Mouse (Mus musculus) right cerebral cortex, postnatal 4 days (tissue): ENCODE results near the gene Inka2.
"Not testable (repeated sequence)": the region's sequence is repeated elsewhere in the genome, so short reads cannot be mapped to it uniquely, and the experiment has no call there.

Experiments
- DNase-seq: peaks from one replicate; pipeline ENCODE4 v3.0.0-alpha.2; 2022

Inka2 gene

DNA sequence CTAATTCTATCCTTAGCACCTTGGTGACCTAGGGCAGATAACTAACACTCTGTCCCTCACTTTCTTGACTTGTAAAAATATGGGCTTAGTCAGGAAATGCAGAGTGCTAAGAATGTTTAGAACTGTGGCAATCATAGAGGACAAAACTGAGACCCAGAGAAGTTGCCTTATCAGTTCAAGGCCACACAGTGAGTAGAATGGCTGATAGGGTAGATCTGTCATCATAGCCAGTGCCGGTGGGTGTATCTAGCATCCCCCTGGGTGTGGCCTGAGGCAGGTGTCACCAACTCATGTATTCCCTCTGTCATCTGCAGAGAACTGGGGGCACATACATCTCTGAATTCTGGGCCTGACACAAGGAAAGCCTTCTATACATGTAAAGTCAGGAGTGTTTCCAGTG is 6.1 kb upstream of the Inka2 start:
- DNase-seq: no peak

DNA sequence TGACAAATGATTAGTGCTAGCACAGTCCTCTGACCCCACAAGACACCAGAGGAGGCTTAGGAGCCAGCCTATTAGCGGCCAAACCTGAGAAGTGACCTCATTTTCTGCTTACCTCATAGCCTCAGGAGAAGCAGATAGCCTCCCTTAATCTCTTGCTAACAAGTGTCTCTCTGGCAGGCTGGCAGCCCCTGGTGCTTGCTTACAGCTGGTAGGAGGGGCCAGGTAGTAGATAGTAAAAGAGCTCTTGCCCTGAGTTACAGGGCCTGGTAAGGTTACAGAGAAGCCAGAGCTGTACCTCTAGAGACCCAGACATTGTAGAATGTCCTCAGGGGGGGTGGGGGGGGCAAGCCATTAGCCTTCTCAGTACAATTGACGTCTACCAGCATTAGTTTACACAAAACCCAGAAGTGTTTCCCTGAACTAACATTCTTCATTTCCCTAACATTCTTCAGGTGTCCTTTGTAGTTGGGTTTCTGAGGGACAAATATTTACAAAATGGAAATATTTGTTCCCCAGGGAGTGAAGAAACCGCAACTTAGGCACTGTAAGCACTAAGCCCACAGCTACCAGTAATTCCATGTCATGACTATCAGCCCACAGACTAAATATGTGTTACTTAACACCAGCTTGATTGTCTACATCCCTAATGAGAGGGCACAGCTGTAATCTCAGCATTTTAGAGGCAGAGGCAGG is 5.0 kb upstream of the Inka2 start:
- DNase-seq: no peak

DNA sequence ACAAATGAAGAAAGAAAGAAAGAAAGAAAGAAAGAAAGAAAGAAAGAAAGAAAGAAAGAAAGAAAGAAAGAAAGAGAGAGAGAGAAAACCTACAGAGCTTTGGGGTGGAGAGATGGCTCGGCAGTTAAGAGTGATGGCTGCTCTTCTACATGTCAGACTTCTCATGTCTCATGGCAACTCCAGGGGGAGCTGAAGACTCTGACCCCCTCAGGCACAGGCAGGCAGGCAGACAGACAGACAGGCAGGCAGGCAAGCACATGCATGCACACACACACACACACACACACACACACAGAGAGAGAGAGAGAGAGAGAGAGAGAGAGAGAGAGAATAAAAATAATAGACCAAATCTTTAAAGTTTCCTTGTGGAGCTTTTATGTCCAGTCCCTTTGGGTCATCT is 3.6 kb upstream of the Inka2 start:
- DNase-seq: not testable (repeated sequence)

DNA sequence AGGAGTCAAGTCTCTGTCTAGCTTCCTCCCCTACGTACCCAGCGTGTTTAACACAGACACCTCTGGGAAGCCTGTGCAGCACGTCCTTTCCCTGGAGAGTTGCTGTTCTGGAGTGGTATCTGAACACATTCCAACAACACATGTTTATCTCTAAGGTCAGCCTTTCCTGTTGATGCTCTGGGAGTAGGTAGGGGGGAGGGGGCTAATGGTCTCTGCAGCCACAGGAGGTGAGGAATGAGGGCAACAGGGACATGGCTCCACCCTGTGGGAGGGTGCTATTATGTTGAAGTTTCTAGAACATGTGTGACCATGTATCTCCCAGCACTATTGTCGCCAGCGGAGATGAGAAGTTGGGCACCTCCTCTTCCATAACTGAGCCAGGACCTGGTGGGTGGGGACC is 3.0 kb upstream of the Inka2 start:
- no peak for DNase-seq

DNA sequence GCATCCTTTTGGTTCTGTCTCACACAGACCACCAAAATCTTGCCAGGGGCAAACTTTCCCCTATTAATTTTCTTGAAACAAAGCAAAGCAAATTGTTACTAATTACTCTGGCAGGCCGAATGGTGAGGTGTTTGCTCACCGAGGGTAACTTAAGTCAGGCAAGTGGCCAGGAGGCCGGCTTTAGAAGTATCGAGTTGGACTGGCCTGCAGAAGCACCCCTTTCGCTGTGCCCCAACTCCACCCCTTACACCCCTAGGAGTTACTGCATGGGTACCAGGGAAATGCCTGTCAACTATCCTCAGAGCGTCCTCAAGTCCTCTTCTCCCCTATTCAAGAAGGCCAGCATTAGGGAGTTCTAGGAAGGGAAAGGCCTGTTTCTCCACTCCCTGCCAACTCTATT is 828 bp upstream of the Inka2 start:
- DNase-seq: no peak

DNA sequence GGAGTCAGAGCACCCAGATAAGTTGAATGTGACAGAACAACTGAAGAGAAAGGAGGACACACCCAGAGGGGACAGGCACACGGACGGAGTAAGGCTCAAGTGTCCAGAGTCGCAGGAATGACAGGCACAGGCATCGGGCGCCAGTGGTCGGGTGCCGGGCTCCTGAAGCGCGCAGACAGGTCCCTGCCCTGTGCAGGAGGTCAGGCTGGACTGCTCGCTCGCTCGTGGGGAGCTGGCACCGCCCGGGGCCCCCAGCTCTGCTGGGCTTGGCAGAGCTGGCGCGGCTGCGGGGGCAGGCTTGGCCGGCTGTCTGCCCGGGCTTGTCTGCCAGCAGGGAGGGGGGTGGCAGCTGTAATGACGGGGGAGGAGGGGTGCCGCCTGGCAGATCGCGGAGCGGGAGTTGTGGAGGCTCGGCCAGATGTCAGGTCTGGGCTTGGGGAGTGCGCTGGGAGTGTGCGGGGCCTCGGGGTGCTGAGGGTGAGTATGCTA is 706 bp downstream of the Inka2 start:
- peak; percentile 69 for DNase-seq

DNA sequence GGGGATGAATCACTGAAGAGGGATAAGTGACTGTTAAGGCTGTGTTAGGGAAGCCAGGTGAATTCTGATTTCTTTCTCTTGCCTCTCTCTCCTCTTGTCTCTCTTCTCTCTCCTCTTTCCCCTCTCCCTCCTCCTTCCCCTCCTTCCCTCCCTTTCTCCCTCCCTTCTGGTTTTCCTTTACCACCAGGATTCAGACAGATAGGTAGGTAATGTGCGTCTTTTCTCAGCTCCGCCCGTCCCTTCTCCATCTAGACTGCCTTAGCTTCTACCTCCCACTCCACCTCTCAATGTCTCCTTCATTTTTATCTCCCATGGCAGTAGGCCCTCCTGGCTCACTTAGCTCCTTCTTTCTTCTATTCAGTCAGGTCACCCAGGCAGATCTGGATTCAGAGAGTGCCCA is 1.2 kb downstream of the Inka2 start:
- DNase-seq: no peak

DNA sequence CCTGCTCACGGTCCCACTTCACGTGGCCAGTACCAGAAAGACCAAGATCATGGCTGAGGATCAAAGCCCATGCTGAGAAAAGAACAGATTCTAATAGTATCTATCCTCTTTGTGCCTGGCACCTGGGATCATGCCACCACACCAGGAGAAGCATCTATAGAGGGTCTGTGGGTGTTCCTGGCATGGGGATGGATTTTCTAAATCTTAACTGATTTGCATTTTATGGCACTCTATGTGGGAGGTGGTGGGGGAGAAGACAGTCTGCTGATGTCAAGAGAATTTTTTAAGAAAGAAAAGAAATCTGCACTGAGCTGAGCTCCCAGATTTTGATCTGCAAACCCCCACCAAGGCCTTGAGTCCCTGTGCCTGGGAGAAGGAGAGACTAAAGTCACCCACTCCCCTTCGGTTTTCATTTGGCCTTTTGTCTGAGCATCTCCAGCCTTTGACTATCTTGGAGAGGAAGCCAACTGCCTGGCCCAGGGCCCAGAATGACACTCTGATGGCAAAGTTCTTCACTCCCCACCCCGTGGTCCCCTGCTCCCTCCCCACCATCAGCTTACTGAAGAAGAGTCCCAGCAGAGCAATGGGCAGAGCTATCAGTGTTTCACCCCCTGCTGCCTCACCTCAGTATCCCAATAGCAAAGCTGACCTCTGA is 2.1 kb downstream of the Inka2 start:
- peak; percentile 39 for DNase-seq

DNA sequence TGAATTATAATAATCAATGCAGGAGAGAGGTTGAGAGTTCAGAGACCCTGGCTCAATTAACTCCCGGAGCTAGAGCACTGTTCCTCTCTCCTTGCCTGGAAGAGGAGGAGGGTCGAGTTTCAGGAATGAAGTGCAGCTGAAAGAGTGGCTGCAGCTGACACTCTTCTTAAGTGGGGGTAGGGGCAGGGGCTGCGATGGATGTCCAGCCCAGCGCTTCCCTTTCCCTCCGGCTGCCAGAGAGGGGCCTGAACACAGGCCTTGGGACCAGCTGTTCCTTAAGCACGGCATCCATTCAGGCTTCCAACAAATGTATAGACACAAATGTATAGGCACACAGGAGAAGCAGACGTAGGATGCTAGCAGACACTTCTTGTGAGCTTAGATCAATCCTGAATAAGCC is 3.2 kb downstream of the Inka2 start:
- DNase-seq: no peak

DNA sequence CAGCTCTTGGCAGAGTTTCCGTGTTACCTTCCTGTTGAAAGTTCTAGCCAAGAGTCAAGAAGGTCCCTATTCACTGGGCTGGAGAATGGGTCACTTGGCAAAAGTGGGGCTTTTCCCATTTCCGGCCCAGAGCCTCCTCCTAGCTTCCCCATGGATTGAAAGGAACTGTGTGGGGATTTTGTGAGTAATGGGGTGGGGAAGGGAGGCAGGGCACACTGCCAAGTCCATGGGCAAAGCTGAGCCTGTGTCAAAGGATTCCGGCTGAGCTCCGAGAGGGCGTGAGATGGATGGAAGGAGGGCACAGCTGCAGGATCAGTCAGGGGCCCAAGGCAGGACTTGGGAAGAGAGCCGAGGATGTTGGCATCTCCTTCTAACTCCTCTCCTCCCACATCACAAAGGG is 5.8 kb downstream of the Inka2 start:
- DNase-seq: peak; percentile 65

DNA sequence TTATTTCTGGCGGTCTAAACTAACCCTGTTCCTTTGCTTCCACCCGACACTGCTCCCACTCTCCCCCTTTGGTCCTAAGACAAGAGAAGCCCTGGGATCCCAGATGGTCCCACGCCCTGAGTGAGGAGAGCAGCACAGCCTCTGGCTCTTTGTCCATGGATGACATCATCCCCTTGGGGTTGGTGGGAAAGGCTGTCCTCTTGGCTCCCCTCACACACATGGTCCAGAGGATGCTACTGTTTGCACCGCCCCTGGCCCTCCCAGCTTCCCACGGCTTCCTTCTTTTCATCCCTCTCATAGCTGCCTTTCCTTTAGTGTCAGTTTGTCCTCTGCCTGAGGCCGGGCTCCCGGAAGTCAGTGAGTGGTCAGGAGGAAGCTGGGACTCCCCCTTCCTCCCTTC is 7.3 kb downstream of the Inka2 start:
- no peak for DNase-seq

DNA sequence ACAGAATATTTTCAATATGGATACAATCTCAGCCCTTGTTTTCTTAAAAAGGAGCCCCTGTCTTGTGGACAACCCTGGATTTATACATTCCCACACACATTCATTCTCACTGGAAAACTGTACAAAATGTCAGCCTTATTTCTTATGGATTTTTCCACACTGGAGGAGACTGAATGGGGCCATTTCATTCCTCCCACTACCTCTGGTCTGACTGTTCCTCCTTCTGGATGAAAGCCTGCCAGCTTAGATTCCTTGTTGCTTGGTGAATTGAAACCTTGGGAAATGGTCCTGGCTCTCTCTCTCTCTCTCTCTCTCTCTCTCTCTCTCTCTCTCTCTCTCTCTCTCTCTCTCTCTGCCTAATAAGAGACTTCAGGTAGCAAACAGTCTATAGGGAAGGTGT is 8.4 kb downstream of the Inka2 start:
- DNase-seq: no peak

DNA sequence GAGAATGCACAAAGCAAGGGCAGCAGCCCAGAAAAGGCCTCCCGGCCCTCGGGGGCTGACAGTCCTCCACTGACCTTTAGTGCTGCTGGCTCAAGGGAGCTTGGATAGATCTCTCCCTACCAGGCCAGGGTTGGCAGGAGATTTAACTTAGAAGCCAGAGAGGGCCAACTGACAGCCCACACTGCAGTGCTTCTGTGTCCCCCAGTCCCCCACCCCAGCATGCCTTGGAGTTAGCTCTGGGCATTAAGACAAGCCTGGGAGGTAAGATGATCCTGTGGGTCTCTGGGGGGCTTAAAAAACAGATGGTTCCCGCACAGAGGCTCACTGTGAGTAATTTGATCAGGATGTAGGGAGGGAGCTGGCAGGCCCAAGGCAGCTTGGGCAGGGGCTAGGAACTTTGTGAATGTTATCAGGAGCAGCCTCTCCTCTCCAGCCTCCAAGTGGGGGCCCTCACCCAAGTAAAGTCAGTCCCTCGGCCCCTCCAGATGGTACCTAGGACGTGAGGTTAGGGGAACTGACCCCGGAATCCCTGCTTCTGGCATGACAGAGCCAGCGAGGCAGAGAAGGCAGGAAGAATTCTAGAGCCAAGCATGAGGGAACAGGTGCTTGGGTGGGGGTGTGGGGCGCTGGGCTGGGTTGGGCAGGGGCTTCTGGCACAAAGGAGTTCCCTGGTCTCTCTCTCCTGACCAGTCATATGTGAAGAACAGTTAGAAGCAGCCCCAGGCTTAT is 9.9 kb downstream of the Inka2 start:
- DNase-seq: no peak

DNA sequence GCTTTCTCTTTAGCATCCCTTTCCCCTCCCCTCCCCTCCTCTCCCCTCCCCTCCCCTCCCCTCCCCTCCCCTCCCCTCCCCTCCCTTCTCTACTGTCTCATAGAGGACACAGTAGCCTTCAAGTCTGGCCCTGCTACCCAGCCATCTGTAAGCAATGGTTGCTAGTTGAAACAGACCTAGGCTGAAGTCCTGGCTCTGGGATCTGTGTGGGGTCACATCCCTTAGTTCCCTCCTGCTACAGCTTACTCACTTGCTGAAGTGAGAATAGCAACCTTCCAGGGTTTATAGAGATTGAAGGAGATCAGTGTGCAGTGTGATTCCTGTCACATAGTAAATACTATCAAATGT is 10.4 kb downstream of the Inka2 start:
- DNase-seq: no peak

DNA sequence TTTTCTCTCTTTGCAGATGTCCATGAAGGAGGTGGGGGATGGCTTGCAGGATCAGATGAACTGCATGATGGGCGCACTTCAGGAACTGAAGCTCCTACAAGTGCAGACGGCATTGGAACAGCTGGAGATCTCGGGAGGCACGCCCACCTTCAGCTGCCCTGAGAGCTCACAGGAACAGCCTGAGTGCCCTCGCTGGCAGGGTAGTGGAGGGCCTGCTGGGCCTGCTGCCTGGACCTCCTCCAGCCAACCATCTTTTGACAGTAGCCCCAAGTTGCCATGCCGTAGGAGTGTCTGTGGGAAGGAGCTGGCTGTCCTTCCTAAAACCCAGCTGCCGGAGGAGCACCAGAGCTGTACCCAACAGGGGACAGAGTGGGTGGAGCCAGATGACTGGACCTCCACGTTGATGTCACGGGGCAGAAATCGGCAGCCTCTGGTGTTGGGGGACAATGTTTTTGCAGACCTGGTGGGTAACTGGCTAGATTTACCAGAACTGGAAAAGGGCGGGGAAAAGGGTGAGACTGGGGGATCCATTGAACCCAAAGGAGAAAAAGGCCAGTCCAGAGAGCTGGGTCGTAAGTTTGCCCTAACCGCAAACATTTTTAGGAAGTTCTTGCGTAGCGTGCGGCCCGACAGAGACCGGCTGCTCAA is 12.1 kb downstream of the Inka2 start:
- DNase-seq: no peak

DNA sequence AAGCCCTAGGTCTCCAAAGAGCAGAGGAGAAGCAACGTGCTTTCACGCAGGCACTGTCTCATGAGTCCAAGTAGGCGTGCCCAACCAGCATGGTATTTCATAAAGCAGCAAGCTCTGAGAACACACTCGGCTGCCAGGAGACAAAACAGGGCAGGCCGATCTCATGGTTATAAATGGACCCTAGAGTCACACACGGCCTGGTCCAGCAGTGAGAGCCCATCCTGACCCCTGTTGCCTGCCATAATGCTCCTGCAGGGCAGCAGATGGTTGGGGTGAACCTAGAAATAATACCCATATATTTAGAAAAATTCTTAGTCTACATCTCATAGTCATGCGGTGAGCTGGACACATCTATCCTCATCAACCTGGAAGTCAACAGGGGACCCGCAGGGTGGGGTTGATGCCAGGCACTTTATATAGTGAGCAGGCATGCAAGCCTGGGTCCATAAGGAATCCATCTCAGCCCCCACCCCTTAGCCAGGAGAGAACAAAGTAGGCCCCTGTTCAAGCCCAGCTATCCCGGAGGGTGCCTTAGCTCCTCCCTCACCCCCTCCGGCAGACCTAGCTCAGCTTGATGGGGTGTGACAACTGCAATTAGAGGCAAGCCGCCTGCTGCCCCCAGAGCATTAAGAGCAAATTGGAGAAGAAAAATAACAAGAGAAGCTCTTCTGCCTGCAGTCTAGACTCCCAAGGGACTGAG is 13.6 kb downstream of the Inka2 start:
- no peak for DNase-seq

DNA sequence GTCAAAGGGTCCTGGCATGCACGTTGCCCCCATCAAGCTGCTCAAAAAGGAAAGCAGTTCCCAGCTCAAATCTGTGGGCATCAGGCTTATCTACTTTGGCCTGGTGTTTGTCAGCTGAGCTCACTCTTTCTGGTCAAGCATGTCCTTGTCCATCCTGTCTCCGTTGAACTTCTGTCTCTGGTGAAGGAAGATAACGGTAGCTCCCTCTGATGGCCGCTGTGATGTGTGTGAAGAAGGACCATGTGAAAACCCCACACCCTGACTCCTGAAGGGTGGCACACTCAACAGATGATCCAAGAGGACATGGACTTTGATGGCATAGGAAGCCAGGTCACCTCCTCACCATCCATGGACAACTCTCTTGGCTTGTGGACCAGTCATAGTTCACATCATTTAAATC is 14.3 kb downstream of the Inka2 start:
- DNase-seq: no peak

DNA sequence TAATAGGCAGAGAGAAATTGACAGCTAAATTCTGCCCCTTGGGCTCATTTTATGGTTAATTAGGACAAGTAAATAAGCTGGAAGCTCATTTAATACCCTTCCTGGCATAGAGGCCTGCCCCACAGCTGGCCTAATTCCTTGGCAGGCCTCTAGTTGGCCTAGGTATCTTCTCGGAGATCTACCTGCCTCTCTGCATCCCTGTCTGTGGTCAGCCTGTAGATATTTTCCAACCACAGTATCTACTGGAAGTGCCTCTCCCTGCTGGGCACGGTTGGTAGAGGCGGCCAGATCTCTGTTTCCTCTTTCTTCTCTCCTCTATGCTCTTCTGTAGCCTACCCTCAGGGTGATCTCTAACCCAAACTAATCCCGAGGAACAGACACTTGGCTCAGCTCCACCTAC is 15.6 kb downstream of the Inka2 start:
- no peak for DNase-seq

DNA sequence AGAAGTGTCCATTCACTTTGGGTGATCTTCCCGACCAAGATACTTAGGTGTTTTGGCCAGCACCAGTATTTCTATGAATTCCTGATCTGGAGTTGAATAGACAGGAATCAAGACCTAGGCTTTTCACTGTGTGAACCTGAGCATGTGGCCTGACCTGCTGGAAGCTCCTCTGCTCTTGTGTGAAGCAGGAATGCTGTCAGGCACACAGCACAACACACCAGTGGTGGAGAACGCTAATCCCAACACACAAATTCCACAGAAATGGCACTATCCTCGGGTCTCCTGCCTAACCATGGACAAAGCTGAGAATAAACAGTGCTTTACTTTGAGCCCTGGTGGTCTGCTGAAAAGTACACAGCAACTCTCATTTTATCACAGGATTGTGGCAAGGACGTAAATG is 16.1 kb downstream of the Inka2 start:
- DNase-seq: no peak

DNA sequence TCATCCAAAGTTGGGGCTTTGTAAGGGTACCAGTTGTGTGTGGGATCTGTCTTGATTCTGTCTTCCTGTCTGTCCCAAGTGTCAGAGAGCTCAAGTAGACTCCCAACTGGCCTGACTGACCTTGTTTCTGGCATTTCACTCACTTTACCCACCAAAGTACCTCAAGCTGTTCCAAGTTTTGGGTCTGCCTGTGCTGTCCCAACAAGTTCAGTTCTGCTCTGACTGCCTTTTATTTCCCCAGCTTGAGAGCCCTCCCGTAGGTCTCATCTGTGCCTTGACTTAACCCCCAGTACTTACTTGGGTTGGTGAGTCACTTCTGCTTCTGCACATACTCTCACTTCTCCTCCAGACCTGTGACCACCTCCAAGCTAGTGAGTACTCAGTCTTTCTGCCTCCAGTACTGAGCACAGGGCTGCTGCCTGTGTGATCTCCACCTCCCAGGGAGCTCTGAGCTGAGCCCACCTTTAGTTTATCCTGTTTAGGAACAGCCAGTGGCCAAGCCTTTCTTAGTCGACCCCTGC is 17.3 kb downstream of the Inka2 start:
- no peak for DNase-seq

DNA sequence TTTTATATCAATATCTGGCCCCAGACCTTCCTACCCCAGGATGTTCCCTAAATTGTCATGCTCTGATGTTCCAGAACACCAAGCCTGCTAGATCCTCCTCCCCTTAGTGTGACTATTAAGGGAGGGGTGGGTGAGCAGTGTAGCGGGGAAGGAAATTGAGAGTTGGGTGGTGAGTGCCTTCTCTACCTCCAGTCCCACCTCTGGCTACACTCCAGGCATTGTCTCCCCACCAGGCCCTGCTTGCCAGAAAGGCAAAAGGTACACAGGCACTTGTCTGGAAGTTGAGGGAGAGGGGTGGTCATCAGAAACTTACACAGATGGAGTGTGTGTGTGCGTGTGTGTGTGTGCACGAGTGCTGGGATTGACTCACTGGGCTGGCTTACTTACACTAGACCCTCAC is 18.1 kb downstream of the Inka2 start:
- DNase-seq: no peak

DNA sequence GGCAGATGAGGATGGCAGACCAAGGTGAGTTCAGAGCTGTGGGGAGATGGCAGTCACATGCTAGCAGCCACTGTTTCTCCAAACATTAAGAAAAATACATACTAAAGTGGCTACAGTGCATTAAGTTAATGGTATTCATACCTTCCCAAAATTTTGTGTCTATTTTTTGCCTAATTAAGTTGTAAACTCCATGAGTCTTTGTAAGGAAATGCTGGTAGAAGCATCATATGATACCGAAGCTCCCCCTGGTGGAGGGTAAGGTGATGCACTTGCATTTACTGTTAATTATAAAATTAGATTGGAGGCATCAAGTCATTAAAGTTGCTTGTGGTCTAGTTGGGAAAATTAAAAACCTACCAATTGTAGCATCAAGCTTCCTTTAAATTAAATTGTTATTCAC is 21.6 kb downstream of the Inka2 start:
- peak; percentile 66 for DNase-seq

DNA sequence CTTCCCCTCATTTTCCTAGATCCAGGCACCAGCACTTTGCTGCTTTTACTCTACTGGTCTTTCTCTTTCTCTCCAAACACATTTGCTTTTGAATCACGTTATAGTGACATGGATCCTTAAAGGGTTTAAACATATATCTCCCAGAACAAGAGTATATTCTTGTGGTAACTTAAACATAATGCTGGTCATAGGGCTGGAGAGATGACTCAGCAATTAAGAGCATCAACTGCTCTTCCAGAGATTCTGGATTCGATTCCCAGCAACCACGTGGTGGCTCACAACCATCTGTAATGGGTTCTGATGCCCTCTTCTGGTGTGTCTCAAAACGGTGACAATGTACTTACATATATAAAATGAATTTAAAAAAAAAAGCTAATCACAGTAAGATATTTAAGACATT is 28.0 kb downstream of the Inka2 start:
- no peak for DNase-seq
